Mouse (Mus musculus): ENCODE data around the gene Defa23.
"Not testable (repeated sequence)": the region's sequence is repeated elsewhere in the genome, so short reads cannot be mapped to it uniquely, and the experiment has no call there.

Gene Defa23

DNA sequence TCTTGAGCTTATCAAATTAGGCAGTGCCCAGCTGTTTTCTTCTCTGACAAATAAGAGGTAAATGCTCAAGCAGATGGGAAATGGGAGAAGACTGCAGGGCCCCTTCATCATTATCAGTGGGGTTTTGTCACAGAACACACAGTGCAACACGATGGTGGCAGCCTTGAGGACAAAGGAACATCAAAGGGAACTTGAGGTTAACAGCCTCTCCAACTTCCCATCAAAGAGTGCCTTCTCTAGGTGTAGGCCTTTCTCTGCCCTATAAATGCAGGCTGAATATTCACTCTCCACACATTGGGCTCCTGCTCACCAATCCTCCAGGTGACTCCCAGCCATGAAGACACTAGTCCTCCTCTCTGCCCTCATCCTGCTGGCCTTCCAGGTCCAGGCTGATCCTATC lies at the start of gene Defa23:
Gene Defa23, plus strand, starts transcription at position 301 of the 400 bp plus-strand sequence.
- DNase-seq (ENCODE audit: low spot score), result not testable (repeated sequence)

DNA sequence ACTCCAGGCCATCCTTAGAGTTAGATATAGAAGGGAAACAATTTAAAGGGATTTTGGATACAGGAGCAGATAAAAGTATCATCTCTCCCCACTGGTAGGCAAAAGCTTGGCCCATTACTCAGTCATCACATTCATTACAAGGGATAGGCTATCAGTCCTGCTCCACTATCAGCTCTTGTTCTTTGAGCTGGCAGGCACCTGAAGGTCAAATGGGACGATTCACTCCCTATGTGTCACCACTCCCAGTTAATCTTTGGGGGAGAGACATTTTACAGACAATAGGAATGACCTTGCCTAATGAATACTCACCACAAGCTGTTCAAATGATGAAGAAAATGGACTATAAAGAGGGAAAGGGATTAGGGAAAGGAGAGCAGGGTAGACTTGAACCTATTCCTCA lies 48.0 kb upstream of the Defa23 start:
- DNase-seq (ENCODE audit: low spot score), result no peak

DNA sequence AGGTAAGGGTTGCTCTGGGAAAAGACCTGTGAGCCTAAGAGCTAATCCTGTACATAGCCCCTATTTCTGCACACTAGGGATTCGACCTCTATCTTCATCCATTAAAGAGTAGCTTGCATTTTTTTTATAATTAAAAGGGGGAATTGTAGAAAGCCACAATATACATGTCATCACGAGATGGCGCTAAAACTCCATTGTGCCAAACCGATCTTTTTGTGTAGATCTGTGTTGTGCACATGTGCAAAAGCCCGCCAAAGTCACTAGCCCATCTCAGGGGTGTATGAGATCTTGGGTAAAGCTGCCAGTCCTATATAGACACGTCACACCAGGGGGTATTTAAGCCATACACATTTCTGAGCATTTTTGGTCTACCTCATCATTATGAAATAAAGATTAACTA lies 46.3 kb upstream of the Defa23 start:
- not testable (repeated sequence) for DNase-seq (ENCODE audit: low spot score)

DNA sequence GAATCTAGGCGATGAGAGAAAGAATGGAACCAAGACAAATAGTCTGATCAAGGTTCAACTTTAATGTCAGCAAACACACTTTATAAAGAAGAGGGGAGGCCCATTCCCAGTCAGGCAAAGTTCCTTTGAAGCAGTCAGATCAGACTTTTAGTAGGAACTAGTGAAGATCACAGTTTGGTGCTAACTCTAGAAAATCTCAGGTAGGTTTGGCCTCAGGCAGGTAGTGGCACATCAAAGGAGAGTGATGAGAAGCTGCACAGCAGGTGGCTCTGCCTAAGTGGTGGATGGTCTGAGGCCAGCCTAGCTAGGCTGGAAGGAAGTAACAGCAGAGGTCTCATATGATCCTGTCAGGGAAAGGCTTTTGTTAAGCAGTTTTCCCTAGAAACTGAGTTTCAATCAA lies 44.3 kb upstream of the Defa23 start:
- DNase-seq (ENCODE audit: low spot score), result not testable (repeated sequence)

DNA sequence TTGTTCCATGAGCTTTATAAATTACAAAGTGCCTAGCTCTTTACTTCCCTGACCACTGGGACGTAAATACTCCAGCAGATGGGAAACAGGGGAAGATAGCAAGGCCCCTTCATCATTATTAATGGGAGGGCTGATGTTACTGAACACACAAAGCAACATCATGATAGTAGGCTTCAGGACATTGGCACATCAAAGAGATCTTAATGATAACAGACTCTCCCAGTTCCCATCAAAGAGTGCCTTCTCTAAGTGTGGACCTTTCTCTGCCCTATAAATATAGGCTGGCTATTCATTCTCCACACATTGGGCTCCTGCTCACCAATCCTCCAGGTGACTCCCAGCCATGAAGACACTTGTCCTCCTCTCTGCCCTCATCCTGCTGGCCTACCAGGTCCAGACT lies 29.6 kb upstream of the Defa23 start, which contains the start of gene Defa21:
Gene Defa21, plus strand, starts transcription at position 301 of the 400 bp plus-strand sequence.
- not testable (repeated sequence) for DNase-seq (ENCODE audit: low spot score)

DNA sequence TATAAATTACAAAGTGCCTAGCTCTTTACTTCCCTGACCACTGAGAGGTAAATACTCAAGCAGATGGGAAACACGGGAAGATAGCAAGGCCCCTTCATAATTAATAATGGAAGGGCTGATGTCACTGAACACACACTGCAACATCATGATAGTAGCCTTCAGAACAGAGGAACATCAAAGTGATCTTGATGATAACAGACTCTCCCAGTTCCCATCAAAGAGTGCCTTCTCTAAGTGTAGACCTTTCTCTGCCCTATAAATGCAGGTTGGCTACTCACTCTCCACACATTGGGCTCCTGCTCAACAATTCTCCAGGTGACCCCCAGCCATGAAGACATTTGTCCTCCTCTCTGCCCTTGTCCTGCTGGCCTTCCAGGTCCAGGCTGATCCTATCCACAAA lies 9.9 kb downstream of the Defa23 start, which contains the start of gene Defa35:
Gene Defa35, plus strand, starts transcription at position 301 of the 400 bp plus-strand sequence.
- not testable (repeated sequence) for DNase-seq (ENCODE audit: low spot score)

DNA sequence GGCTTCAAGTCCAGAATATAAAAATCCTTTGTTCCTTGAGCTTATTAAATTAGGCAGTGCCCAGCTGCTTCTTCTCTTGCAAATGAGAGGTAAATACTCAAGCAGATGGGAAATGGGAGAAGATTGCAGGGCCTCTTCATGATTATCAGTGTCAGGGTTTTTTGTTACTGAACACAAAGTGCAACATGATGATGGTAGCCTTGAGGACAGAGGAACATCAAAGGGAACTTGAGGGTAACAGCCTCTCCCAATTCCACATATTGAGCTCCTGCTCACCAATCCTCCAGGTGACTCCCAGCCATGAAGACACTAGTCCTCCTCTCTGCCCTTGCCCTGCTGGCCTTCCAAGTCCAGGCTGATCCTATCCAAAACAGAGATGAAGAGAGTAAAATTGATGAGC lies 29.3 kb downstream of the Defa23 start, which contains the start of gene Defa25:
Gene Defa25, plus strand, starts transcription at position 301 of the 400 bp plus-strand sequence.
- DNase-seq (ENCODE audit: low spot score), result not testable (repeated sequence)

DNA sequence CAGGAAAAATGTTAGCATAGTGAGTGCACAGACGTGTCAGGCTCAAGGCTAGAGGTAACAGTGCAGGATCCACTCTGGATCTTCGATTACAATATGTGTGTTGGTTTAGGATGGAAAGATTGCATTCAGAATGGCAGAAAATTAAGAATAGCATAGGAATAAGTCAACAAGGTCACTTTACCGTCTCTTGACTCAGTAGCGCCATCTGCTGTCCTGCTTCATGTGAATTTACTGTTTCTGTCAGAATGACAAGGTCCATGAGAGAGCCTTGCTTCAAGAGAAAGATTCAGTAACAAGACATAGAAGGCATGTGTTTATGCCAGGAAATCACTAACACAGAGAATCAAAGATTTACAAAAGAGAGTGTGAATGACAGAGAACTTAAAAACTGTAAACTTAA lies 38.3 kb downstream of the Defa23 start:
- no peak for DNase-seq (ENCODE audit: low spot score)

DNA sequence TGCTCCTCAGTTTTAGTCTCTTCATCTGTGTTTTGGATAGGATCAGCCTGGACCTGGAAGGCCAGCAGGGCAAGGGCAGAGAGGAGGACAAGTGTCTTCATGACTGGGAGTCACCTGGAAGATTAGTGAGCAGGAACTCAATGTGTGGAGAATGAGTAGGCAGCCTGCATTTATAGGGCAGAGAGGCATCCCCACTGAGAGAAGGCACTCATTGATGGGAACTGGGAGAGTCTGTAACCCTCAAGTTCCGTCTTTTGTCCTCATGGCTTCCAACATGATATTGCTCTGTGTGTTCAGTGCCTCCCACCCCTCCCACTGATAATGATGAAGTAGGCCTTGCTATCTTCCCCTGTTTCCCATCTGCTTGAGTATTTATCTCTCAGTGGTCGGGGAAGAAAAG lies 41.1 kb downstream of the Defa23 start, which contains the start of gene Gm14851:
Gene Gm14851, minus strand, starts transcription at position 101 of the 400 bp plus-strand sequence.
- DNase-seq (ENCODE audit: low spot score), result not testable (repeated sequence)
